Mouse (Mus musculus) spleen, adult 18-20 months (tissue): ENCODE measurements at regions not wholly inside any gene's neighbourhood (a gene's known extent, or its start where the extent isn't known, plus 50 kb on each side); places are given as distances from the start of the nearest gene placed in this dataset.

ENCODE experiments used
- DNase-seq, 2 experiments: peaks; one replicate each; pipeline ENCODE4 v3.0.0; 2022; ENCODE audit warnings: mixed read lengths in 2 of 2

DNA sequence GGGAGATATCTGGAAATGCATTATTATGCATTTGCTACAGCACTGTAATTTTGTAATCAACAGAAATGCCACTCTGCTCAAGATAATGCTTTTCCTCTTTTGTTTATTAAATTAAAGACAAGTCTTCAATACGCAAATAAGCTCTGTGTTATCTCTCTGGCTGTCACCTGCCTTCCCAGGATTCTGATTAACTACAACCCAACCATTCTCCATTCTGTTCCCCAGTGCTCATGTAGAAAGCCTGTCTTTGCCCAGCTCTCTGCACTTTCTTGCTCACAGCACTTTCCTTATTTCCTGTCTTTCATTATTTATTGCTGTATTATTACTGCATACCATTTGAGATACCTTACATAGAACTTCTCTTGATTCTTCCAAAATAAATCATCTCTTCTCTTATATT is 525.6 kb downstream of the Cd109 start:
- DNase-seq = no peak

DNA sequence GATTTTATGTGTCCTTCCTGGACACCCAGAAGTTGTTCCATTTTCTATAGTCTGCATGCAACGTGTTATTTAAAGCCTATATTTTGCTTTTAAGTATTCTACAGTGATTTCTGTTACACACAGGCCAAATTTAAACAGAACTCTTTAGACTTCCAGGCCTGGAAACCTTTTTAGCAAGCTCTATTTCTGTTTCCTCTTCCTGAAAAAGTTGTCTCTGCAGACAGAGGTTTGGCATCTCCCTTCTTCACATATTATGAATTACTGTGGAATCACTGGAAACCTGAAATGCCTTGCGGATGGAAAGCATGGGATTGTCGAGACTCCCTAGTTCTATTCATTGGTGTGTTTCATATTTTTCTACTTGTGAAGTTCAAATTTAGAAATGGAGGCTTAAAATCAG is 530.7 kb downstream of the Cd109 start:
- no peak for DNase-seq

DNA sequence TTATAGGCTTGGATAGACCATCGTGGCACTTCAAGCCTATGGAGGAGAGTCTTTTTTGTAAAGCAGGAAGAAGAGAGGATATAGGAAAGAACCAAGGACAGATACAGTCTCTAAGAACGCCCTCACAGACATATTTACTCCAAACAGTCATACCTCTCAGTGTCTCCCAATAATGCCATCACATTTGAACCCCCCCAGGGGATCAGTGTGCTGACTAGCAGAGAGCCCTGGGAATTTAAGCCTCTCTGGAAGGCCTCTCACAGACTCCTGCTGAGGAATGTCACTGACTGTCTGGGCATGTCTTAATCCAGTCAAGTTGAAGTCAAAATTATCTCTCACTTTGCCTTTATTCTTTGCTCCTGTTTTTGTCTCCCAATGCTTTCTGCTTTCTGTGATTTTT is 550.2 kb downstream of the Cd109 start:
- DNase-seq = no peak

DNA sequence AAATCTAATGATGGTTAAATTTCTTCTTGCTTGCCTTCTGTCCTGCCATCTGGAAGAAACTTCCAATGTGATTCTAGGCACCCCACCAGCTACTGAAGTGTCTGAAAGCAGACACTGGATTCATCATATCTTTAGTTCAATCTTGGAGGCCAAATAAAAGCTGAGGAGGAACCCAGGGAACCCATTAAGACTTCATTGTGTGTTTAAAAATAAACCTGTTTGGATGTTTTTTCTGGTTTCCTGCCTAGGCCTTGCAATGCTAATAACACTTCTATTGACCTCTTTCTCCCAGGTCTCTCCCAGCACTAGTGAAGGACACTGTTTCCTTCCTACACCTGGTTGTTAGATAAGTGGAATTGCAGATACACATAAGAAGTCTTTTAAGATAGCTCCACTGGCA is 545.6 kb downstream of the Col12a1 start:
- no peak for DNase-seq

DNA sequence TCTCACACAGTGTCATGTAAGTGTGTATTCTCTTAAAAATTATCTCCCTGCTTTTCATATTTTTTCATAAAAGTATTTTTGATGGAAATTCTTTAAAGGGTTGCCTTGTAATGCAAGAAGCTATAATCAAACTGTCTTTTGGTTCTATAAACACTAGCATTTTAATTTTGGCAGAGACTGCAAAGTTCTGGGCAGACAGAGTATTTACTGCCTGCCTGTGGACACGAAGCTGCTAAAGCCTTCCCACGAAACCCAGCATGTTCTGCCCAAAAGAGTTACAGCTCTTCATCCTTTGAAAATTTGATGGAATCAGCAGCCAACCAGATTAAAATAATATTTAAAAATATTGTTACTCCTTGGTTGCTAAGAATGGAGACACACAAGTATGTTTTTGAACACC is 538.7 kb downstream of the Col12a1 start:
- DNase-seq = no peak

DNA sequence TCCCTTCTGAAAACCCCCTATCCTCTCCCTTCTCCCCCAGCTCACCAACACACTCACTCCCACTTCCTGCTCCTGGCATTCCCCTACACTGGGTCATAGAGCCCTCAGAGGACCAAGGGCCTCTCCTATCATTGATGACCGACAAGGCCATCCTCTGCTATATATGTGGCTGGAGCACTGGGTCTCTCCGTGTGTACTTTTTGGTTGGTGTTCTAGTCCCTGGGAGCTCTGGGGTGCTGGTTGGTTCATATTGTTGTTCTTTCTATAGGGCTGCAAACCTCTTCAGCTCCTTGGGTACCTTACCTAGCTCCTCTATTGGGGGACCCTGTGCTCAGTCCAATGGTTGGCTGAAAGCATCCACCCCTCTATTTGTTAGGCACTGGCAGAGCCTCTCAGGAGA is 523.2 kb downstream of the Col12a1 start:
- DNase-seq = no peak

DNA sequence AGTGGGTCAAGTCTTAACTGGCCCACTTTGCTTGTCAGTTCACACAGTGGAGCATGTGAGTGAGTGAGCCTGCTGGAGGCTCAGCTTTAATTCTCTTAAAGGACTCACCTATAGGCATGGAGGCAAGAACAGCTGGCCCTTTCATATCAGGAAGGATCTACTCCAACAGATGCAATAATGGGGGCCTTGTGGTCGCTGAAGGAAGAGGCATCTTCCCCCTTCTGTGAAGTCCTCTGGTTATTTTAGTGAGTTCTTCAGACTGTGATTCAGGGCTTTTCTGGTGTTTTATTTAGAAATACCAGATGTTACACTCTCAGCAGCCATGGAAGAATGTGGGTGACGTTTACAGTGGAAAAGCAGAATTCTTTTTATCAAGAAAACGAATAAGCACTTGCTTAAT is 516.9 kb downstream of the Col12a1 start:
- DNase-seq = no peak

DNA sequence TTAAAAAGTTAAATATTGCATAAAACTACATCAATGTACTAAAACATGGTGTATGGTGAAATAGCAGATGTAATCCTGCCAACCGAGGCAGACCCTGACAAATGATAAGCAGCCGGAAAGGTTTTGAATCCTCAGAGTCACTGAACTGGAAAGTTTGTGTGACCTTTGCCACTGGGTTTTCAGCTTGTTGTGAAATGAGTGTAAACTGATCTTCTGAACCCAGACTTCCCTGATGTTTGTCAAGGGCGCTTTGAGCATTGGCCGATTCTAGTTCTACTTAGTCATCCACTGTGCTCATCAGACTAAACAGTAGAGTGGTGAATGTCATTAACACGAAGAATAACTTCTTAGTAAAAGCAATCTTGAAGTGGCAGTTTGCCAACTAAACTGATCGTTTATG is 505.3 kb downstream of the Col12a1 start:
- DNase-seq = no peak

DNA sequence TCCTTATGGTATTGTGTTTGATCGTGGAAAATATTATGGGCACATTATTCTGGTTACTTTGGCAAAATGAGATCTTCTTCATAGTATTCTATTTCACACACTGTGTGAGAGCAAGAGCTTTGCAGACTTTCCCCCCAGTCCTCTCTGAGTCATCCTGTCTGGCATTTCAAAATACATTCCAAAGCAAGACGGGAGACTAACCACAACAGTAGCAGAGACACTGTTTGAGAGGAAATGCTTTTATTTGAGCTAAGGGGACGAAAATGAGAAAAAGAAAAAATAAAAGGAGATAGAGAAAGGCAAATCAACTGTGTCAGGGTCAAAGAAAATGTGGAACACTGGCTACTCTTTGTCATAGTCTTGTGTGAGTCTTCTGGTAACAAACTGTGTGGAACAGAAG is 502.6 kb downstream of the Col12a1 start:
- no peak for DNase-seq

DNA sequence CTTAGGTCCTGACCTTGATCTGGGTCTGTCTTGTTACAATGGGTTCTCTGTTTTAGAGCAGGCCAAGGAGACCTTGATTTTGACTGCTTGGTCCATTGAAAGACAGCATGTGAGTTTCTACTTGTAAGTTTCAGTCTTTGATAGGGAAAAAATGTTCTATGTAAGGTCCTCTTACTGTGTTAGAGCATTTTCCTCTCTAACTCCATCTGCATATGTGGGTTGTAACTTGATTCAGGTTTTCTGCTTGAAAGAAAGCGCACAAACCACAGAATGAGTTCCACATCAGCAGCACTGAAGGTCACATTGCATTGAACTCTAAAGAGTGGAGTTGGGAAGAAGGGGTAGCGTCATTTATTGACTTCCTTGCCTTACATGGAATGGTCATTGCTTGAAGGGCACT is 502.2 kb downstream of the Col12a1 start:
- DNase-seq = no peak

DNA sequence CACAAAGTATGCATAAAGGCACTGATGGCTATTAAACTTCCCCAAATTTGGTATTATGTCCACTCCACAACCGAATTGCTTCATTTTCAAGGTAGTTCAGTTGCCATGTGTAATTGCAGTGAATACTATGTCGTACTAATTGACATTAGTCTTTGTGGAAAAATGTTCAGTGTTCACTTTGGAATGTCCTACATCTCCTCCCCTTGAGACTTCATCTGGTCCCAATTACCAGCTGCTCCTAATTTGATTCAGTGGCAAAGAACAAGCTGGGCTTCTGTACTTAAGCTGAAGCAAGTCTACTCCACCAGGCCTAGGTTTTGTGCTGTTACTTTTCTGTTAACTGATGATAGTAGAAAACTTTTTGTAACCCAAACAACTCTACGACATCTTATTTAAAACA is 485.6 kb downstream of the Col12a1 start:
- no peak for DNase-seq

DNA sequence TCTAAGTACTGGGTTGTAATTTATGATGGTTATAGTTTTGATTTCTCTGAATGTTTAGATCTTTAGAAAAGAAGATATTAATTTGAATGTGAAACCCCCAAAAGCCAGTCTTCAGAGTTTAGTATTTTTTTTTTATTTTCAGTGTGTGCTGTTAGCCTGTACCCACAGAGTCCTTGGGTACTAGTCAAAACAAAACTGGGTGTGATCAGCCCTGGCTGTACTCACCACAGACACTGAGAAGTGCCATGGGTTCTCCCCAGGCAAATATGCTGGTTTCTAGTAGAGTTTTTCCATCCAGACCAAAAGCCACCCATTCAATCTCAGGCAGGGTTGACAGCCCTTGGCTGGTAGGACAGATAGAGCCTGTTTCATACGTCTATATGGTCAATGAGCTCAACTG is 484.9 kb downstream of the Col12a1 start:
- no peak for DNase-seq

DNA sequence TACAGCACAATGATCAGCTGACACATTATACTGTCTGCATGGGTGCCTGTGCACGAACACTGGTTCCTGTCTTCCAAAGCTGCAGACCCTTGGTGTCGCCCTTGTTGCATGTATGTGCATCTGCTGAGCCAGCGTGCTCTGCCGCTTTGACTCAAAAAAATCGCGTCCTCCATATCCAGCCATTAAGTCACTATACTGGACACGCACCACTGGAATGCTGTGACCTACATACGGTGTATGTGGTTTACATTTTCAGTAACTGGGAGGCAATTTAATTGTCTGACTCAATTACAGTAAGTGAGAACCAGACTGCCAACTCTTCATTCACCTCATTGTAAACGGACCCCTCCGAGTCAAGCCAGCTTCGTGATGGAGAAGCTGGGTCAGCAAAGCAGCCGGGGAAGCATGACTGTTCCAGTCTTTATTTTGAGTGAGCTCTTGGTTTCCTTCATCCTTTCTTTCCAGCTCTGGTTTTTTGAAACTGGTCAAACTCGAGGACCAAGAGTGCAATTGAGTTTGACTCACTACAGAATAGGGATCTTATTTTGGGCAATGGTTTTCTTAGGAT is 448.9 kb downstream of the Col12a1 start:
- no peak for DNase-seq

DNA sequence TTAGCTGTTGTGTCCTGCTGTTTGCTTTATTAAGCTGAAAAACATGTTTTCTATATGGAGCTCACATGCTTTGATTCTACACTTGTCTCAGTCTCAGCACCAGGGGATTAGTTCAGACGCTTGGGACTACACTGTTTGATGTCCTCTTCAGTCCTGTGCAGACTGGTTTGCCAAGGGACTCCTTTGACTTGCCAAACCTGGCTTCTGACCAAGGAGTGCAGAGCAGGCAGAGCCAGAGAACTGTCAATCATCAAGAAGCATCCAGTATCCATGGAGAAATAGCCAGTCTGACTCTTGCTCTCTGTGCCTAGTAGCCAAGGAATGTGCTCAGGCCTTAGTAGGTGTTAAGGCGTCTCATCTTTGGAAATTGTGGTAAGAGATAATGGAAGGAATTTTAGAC is 448.4 kb downstream of the Col12a1 start:
- no peak for DNase-seq

DNA sequence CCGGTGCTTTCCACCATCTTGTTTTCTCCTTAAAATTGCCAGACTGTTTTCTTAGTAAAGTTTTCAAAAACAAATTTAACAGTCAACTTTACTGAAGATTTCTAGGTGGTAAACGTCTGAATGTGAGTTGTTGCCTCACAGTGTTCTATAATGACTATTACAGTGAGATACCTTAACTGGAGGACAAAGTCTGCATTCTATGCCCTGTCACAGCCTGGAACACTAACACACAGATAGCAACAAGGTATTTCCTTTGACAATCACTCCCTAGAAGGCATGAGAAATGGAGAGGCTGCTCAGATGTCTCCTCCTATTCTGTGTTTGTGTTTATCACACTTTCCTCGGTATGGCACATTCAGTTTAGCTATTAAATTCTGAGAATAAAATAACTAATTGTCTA is 430.8 kb downstream of the Col12a1 start:
- no peak for DNase-seq

DNA sequence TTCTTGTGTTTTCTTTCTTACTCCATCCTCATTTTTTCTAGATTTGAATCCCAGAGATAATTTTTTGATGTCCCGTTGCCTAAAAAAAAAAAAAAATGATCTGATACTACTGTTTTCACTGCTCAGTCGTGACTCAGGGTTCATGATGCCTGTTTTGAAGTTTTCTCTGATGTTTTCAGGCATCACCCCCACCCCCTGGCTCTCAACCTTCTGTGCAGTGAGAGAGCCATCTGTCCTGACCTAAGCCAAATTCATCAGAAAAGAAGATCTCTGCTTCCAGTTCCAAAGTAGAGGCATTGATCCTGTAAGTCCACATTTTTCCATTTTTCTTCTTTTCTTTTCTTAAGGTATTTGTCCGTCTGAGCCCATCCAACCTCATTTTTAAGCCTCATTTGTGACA is 423.3 kb downstream of the Col12a1 start:
- no peak for DNase-seq

DNA sequence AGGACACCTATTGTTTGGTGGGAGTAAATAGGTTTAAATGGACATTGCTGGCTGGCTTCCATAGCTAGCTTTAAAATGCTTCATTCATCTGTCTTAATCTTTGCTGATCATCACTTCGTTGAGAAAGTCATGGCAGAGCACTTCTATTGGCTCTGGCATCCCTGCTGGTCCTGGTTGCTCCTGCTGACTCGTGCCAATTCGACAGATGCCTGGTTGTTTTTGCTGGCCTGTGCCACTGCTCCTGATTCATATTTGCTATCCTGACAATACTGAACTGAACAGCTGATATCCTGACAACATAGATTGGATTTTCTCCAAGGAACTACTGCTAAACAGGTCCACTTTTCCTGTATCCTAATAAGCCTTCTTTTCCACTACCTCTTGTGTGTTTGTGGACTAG is 417.1 kb downstream of the Col12a1 start:
- DNase-seq = no peak

DNA sequence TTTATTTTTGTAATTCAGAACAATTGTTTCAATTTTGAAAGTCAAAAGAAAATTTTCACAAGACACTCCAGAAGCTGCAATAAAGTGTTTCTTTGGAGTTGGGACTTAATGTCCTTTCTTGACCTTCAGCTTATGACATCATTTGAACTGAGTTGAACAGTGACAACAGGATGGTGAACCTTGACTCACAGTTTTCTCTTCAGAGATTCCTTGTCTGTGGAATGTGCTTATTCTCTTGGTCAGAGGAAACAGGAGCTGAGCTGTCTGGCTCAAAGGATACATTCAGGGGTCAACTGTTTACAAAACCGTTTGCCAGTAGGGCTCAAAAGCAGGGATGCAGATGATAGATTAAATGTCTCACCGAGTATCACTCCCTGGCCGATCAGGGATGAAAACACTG is 408.0 kb downstream of the Col12a1 start:
- no peak for DNase-seq

DNA sequence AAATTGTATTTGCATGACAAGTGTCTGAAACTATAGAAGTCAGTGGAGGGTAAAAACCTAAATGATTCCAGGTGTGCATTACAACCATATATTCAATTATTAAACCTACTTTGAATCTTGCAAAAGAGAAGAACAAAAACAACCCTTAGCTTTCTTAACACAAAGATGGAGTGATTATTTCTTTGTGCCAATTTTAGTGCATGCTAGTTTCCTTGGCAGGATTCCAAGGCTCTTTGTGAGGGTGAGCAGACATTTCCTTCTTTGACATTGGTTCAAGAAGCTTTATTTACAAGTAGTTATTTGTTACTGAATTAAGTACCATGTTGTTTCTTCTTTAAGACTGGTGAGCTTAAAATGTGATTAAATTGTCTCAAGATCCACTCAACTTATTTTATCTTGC is 401.2 kb downstream of the Col12a1 start:
- DNase-seq = no peak

DNA sequence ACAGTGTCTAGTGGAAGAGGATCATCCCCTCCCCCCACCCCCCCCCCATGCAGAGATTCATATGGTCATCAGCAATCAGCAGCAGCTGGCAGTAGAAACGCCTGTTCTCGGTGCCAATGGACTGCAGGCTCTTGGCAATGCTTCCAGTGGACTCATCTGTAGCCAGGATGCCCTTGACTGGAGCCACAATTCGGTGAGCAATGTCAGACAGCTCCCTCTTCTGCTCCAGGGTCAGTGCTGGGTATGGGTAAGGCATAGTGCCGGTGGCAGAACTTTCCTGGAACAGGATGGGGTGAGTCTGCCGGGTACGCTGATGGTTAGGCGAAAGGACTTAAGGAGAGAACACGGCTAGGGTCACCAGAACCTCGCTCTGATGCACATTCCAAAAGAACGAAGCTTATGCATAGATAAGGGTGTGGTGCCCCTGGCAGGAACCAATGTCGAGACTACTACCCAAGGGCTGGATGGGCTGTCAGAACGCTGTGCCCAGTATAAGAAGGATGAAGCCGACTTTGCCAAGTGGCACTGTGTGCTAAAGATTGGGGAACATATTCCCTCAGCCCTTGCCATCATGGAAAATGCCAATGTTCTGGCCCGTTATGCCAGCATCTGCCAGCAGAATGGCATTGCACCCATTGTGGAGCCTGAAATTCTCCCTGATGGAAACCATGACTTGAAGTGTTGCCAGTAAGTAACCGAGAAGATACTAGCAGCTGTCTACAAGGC is 372.1 kb downstream of the Col12a1 start:
- DNase-seq = no peak

DNA sequence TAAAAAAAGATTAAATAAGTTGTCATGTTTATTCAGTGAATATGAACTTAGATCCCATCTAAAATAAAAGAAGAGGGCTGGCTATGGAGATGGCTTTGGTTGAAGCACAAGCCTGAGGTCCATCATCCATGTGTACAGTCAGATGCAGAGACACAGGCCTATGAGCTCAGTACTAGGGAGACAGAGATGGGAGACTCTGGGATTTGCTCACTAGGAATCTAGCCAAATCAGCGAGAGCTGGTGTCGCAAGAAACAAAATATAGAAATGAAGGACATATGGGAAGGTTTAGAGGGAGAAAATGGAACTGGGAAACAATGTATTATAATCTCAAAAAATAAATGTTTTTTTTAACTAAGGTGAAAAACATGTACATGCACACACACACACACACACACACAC is 326.6 kb downstream of the Col12a1 start:
- DNase-seq = no peak

DNA sequence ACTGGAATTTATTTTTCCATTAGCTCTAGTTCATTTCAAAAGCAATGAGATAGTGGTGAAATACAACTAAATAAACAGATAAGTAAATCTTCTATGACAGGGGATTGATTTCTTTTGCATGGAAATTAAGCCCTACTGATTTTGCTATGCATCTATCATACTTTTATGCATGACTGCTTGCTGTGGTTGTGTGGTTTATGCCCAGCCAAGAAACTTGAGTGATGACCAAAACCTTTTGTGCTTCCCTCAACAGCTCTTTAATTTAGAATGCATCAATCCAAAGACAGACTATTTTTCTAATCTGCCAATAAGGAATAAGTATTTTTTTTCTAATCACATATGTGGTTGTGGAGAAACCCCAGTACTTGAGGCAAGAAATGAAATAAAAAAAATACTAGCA is 303.6 kb downstream of the Col12a1 start:
- no peak for DNase-seq

DNA sequence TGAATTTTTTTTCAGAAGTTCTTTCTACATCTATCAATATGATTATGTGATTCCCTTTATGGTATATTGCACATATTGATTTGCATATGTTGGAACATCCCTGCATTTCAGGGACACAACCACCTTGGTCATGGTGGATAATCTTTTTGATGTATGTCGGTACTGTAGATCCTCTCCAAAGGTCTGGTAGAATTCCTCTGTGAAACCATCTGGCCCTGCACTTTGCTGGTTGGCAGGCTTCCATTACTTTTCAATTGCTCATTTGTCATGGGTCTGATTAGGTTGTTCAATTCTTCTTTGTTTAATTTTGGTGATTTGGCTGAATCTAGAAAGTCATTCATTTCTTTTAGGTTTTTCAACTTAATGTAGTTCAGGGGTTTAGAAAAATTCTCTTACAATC is 288.2 kb downstream of the Col12a1 start:
- no peak for DNase-seq

DNA sequence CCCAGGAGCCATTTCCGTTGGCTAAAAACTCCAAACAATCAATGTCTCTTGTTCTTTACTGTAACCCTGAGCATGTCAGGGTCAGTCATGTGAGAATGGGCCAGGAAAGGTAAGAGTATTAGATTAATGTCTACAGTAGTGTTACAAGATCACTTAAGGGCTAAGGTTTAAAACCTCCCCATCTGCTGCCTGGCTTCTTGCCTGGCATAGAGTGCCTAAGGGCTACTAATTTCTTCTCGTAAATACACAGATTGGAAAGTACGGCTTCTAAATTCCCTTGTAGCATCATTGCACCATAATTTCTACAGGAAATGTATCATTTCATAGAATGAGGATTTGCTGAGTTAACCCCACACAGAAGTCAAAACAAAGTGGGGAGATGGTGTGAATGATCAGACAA is 281.0 kb downstream of the Col12a1 start:
- no peak for DNase-seq

DNA sequence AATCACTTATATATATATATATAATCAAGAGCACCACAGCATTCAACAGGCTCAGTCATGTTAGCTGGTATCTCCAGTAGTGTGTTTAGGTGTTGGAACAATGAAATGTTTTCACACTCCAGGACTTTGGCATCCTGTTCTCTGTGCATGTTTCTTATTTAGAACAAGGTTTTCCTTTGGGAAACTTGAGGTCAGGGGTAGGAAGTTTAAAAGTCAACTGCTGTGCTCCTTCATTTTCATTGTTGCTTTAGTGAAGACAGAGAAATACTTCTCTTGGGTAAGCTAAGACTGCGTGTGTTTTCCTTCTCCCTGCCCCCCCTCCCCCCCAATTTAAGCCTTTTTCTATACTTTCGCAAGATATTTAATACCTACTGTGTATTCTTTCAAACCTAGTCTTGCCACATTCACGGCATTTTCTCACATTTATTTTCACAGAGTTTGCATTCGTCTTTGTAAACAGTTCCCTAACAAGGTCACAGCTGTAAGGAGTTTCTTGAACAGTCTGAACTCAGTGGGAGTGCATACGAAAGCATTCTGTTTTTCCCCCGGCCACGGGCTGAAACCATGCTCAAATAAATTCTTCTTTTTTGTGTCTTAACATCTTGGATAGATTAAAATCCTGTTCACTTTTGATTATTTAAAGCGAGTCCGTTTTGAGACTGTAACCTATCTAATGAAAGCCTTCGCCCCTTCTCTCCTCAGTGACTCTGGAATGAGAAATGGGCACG is 279.2 kb downstream of the Col12a1 start:
- no peak for DNase-seq
